Mouse (Mus musculus) heart, adult 9 months (tissue): ENCODE results near the gene Tmem106c.

Experiments used
- DNase-seq, 2 experiments: peaks; one replicate each; pipeline ENCODE4 v3.0.0; 2022; ENCODE audit warnings: low spot score in 2 of 2

The Tmem106c gene

GRCm38 (mm10) chr15:98001321-98002112, 37.5 kb downstream of the Tmem106c start:
- no peak for DNase-seq

GRCm38 (mm10) chr15:98002113-98002990, 38.4 kb downstream of the Tmem106c start:
- DNase-seq: no peak

DNA sequence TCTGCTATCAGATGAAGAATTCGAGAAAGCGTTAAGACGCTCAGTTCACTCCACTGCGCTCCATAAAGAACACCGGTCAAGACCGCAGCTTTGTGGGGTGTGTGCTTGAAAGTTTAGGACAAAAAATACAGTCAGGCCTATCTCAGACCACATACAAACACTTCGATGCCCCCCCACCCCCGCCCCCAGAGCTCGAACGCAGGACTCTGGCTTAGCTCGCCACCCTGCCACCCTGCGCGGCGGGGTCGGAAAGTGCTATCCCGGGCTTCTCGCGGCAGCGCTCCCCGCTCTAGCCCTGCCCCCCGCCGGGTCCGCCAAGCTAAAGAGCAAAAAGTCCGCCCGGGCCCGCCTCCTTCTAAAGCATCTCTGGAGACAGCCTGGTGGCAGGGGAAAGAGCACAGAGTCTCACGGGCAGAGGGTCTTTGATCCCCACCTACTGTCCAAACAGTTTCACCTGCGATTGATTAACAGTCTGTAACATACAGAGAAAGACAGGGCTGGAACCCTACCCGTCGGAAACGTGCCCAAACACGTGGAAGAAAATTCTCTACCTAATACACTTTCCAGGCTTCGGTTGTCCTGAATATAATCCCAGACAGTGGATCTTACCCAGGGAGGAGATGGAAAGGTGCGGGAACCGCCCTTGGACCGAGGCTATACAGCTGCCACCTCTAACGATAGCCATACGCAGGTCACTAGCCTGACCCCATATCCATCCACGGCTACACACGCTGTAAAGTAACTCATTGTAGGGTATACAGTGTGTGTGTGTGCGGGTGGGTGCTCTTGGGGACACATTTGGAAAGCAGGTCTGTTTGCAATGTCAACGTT, 39.2 kb downstream of the Tmem106c start:
- no peak for DNase-seq

- DNase-seq: no peak
These were observed 40.1 kb downstream of the Tmem106c start, which contains the start of gene Col2a1 for GRCm38 (mm10) chr15:98003822-98004739. Gene Col2a1, minus strand, starts transcription at chr15:98004695.

GRCm38 (mm10) chr15:98004740-98005159, 40.8 kb downstream of the Tmem106c start:
- no peak for DNase-seq

DNA sequence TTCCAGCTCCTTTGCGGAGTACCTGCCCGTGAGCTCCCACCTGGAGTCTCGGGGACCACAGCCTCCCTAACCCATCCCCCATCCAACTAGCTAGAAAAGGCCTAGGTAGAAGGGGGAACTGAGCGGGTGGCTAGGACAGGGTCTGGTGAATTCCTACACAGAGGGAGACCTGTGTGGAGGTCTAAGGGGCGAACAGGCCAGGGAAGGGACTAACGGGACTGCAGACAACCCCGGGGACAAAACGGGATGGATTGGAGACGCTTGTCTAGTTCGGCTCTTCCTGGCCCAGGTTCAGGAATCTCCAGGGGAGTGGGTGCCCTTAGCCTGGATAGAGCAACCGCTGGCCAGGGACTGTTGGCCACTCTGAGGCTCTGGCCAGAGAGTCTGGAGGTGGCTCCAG, 41.2 kb downstream of the Tmem106c start:
- no peak for DNase-seq

GRCm38 (mm10) chr15:98012810-98013209, 48.8 kb downstream of the Tmem106c start:
- DNase-seq: no peak

- no peak for DNase-seq
These were observed 53.9 kb downstream of the Tmem106c start for GRCm38 (mm10) chr15:98017925-98018324.

DNA sequence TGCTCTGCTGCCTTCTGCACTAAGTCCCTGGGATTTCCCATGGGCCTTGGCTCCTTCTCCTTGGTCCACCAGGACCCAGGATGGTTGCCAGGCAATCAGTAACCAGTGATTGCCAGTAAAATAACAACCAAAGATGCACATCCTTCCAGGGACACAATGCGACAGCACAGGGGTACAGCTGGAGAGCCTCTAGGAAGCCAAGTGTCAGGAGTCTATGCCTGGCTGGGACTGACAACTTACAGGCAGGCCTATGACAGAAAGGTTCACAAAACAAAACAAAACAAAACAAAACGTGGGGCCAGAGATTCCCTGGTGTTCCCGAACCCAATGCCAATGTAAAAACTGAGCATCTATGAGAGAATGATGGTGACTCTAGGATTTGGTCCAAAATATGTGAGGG, 55.0 kb downstream of the Tmem106c start:
- no peak for DNase-seq
